Mouse (Mus musculus) spleen, adult 2 months (tissue): ENCODE data around the gene Gm45808. TPM values are rescaled to one million over a fixed set of nuclear protein-coding genes. Genes with fewer than 3 reads are reported as not detected.

ENCODE experiments used
- DNase-seq, 2 experiments: peaks; one replicate each; pipeline versions ENCODE4 v3.0.0 to v3.0.0-alpha.2; 2012 to 2021; ENCODE audit warnings: low spot score in 2 of 2, low read depth in 1 of 2
- H3K27ac ChIP-seq: fragments of 200-500 bp; 2 replicates; pipeline ENCODE4 v1.5.1; 2012; ENCODE audit warnings: low read length, inconsistent platforms; ENCODE audit not compliant: insufficient read depth
- H3K27me3 ChIP-seq: fragments of 200-500 bp; 2 replicates; pipeline ENCODE4 v1.6.1; 2012; ENCODE audit warnings: mild to moderate bottlenecking, moderate library complexity, low read length, inconsistent platforms; ENCODE audit not compliant: control insufficient read depth, insufficient read depth
- H3K36me3 ChIP-seq: fragments of 200-500 bp; 2 replicates; pipeline ENCODE4 v1.6.1; 2012; ENCODE audit warnings: mild to moderate bottlenecking, low read length, inconsistent platforms; ENCODE audit not compliant: control insufficient read depth, insufficient read depth
- H3K4me1 ChIP-seq: fragments of 200-500 bp; 2 replicates; pipeline ENCODE4 v1.6.1; 2011; ENCODE audit warnings: inconsistent platforms; ENCODE audit not compliant: control insufficient read depth, insufficient read depth, insufficient read length
- H3K4me3 ChIP-seq: fragments of 200-500 bp; 2 replicates; pipeline ENCODE4 v1.5.1; 2011; ENCODE audit warnings: mild to moderate bottlenecking, inconsistent platforms; ENCODE audit not compliant: insufficient read depth, insufficient read length; ENCODE audit errors: extremely low read depth
- CTCF ChIP-seq: fragments of 200-500 bp; IDR thresholded peaks from 2 replicates; pipeline ENCODE4 v1.5.1; 2011; ENCODE audit warnings: mild to moderate bottlenecking, inconsistent platforms; ENCODE audit not compliant: insufficient read depth, insufficient read length, insufficient replicate concordance; ENCODE audit errors: extremely low read depth
- POLR2A ChIP-seq: fragments of 200-500 bp; IDR thresholded peaks from 2 replicates; pipeline ENCODE4 v1.6.1; 2011; ENCODE audit warnings: low read depth, low read length, inconsistent platforms
- WGBS: fragments of 180-500 bp; shearing (Covaris S2); methylation state at CpG from one replicate; pipeline ENCODE4 v1.1.7; 2018; 5-methylcytosine and 5-hydroxymethylcytosine counted together
- polyA plus RNA-seq: library from polyadenylated mRNA; depleted of rRNA; stranded (reverse); fragments of >200 nt; gene quantifications from 2 replicates; pipeline ENCODE4 v1.2.3, GENCODE M21; 2012

The Gm45808 gene
- polyA plus RNA-seq, 1 experiment, result 0.13 TPM

DNA sequence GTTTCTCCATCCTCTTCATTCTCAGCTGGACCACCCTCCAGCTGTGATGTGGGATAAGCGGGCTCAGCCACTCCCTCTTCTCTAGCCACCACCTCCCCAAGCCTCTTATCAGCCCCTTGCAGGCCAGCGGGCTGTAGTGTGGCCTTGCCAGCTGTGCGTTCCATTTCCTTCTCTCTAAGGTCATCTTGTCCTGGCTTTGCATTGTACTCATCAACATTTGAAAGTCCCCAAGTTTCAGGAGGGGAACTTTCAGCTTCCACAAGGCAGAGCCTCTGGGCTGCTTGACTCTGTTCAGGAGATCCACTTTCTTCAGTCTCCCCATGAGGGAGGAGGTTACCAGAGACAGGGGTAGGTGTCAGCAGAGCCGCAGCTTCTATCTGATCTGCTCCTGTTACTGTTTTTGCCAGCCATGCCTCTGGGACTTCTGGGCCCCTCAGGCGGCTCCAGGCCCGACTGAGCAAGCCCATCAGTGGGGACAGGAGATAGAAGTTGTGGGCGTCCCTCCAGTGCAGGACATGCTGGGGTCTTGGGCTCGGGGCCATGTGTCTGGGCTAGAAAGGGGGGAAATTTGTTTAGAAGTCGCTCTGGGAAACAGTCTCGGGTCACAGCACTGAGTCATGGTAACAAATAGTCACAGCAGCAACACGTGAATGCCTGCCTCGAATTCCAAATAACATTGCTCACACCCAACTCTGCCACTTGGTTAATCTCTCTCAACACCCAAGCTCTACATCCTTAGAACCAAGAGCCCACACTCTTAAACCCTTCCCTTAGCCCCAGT is 38.4 kb upstream of the Gm45808 start:
- 30% methylated on average over 12 of the region's 12 CpGs for WGBS
- H3K4me1 ChIP-seq, result peaks cover 6% of the 10 kb centered on the region; the same call in 1 of the 2 replicates
- H3K27ac ChIP-seq, result peak overlapping the region; percentile 95
- DNase-seq, result no peak
- H3K27me3 ChIP-seq, result no peaks in the 10 kb centered on the region
- H3K4me3 ChIP-seq, result peak overlapping the region; percentile 85
- peaks cover 7% of the 10 kb centered on the region for H3K36me3 ChIP-seq
- TF ChIP-seq CTCF, result no peak

DNA sequence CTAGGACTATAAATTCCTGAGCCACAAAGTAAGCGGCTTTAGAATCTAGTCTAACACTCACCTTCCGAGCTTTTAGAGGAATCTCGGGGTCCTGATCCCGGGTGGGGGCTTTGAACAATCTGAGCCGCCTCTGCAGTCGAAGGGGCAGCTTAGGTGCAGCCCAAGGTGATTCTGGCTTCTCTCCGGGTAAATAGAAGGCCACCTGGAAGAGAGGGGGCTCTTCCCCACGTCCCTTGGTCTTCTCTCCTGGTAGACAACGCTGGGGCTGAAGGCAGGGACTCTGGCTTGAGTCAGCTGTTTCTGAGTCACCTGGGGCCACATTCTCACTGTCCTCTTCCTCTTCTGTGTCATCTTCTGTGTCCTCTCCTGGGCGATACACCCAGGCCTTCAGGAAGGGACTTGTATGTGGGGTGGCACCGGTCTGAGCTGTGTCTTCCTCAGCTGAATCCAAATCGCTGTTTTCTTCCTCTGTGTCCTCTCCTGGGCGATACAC is 37.1 kb upstream of the Gm45808 start:
- WGBS, result 76% methylated on average over 13 of the region's 13 CpGs
- no peak for DNase-seq
- TF ChIP-seq CTCF (no peak), POLR2A (no peak)
- Histone ChIP-seq H3K4me3 (peak overlapping the region; percentile 39; the same call in 1 of the 2 replicates), H3K36me3 (peaks cover 7% of the 10 kb centered on the region), H3K4me1 (peaks cover 6% of the 10 kb centered on the region; the same call in 1 of the 2 replicates), H3K27ac (no peak overlapping the region), H3K27me3 (no peaks in the 10 kb centered on the region)

DNA sequence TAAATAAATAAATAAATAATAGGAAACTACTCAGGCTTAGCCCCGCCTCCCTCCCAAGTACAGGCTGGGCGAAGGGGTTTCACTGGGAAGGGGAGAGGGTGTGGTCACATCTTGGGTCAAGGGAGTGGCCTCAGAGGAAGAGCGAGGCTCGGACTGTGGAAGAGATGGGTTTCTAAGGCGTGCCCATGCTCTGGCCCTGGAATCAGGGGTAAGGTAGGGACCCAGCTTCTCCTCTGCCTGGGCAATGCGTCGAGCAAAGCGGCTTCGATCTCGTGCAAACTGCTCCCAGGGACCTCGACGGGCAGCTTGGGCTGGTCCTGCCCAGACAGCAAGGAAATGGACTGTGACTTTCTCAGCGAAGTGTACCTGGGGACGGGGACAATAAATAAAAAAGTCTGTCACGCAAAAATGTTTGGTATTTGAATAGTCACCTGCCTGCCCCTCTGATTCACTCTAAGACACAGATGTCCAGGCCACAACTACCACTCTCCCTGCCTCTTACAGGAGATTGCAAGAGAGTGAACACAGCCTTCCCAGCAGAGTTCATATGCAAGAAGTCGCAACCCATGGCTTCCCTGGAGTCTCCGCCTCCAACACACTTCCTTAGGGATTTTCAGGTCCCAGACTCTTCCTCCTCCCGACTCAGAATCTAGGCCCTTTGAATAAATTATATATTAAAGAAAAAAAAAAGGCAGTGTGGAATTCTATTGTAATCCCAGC is 36.5 kb upstream of the Gm45808 start:
- no peaks in the 10 kb centered on the region for H3K27me3 ChIP-seq
- H3K4me3 ChIP-seq, result peak overlapping the region; percentile 0
- WGBS, result 83% methylated on average over 18 of the region's 18 CpGs
- peaks cover 6% of the 10 kb centered on the region; the same call in 1 of the 2 replicates for H3K4me1 ChIP-seq
- no peak for TF ChIP-seq POLR2A
- TF ChIP-seq CTCF, result no peak
- no peak overlapping the region for H3K27ac ChIP-seq
- no peak for DNase-seq
- peaks cover 7% of the 10 kb centered on the region for H3K36me3 ChIP-seq

DNA sequence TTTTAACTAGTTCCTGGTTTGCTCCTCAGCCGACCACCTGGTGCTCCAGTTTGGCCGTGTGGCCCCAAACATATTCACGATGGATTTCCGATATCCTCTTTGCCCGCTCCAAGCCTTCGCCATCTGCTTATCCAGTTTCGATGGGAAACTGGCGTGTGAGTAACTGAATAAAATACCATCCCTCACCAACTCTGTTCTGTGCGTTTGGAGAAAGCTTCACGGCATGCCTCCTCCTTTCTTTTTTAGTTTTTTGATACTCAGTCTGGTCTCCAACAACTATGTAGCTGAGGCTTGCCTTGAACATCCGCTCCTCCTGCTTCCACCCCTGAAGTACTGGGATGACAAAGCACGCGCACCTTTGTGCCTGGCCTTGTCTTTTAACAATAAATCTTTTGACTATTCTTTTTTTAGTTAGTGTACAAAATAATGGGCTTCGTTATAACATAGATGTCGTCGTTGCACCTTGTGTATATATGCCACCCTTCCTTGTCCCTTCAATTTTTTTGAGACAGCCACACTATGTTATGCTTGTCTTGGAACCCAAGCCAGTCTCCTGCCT is 35.7 kb upstream of the Gm45808 start:
- 63% methylated on average over 16 of the region's 16 CpGs for WGBS
- peaks cover 7% of the 10 kb centered on the region for H3K36me3 ChIP-seq
- DNase-seq, result no peak
- H3K4me1 ChIP-seq, result peaks cover 6% of the 10 kb centered on the region; the same call in 1 of the 2 replicates
- H3K27me3 ChIP-seq, result no peaks in the 10 kb centered on the region
- H3K27ac ChIP-seq, result 0 out of 2 replicates have a peak overlapping the region, but pooled peaks have one; percentile 89
- no peak for TF ChIP-seq POLR2A
- 0 out of 2 replicates have a peak overlapping the region, but pooled peaks have one; percentile 2 for H3K4me3 ChIP-seq

DNA sequence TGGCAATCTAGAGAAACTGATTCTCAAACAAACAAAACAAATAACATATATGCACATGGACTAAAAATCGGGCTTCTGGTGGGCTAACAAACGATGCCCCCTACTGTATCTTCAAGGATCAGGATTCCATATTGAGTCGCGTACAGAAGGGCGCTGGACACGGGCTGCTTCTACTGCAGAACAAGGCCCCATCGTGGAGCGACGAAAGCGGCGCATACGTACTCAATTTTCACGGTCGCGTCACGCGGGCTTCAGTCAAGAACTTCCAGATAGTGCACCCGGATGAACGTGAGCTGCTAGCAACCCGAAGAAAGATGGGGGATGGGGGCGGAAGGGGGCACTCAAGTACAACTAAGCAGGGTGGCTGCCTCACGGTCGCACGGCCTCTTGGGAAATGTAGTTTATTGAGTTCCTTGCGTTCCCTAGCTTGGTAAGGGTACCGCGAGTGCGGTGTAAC is 35.1 kb upstream of the Gm45808 start:
- under 1% methylated on average over 28 of the region's 28 CpGs for WGBS
- Histone ChIP-seq H3K4me1 (peaks cover 6% of the 10 kb centered on the region; the same call in 1 of the 2 replicates), H3K27ac (peak overlapping the region; percentile 89), H3K36me3 (peaks cover 7% of the 10 kb centered on the region), H3K27me3 (no peaks in the 10 kb centered on the region), H3K4me3 (peak overlapping the region; percentile 66)
- DNase-seq, result peak; percentile 91 to 93
- TF ChIP-seq CTCF, result no peak
- TF ChIP-seq POLR2A, result peak; percentile 14

DNA sequence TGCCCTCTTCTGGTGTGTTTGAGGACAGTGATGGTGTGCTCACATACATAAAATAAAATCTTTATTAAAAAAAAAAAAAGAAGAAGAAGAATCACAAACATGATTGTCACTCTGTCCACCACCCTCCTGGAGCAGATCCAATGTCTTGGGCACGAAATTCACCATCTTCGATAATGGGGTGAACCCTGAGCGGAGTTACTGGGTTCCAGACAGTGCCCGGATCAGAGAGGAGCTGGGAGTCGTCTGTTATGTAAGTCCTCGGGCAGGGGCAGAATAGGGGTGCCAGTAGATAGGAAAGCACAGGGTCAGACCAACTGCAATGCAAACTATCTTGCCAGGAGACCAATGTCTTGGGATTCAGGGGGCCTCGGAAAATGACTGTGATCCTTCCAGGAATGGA is 34.0 kb upstream of the Gm45808 start:
- DNase-seq, result no peak
- peaks cover 6% of the 10 kb centered on the region; the same call in 1 of the 2 replicates for H3K4me1 ChIP-seq
- 93% methylated on average over 7 of the region's 7 CpGs for WGBS
- no peak overlapping the region for H3K27ac ChIP-seq
- H3K27me3 ChIP-seq, result no peaks in the 10 kb centered on the region
- H3K4me3 ChIP-seq, result no peak overlapping the region
- no peak for TF ChIP-seq CTCF
- TF ChIP-seq POLR2A, result no peak
- H3K36me3 ChIP-seq, result peaks cover 7% of the 10 kb centered on the region
